Mouse (Mus musculus) hindbrain, postnatal 0 days (tissue): ENCODE measurements around the gene Fcgr2b. TPM values are rescaled to one million over a fixed set of nuclear protein-coding genes. Genes with fewer than 3 reads are reported as not detected.
"Not testable (repeated sequence)": the region's sequence is repeated elsewhere in the genome, so short reads cannot be mapped to it uniquely, and the experiment has no call there.

ENCODE experiments used
- ATAC-seq: fragments of 200-750 bp; cut with Nextera tagmentation; 2 replicates; pipeline ENCODE4 v1.8.0; 2017; ENCODE audit warnings: mild to moderate bottlenecking, moderate TSS enrichment, moderate library complexity
- DNase-seq: peaks from one replicate; pipeline ENCODE4 v3.0.0-alpha.2; 2015; ENCODE audit warnings: low spot score
- H3K27ac ChIP-seq: fragments of 300-500 bp; sonication (generic); 2 replicates; pipeline ENCODE4 v1.5.1; 2014; ENCODE audit warnings: mild to moderate bottlenecking
- H3K27me3 ChIP-seq: fragments of 300-500 bp; sonication (generic); 2 replicates; pipeline ENCODE4 v1.6.1; 2014; ENCODE audit warnings: low read length, mixed read lengths; ENCODE audit not compliant: insufficient read depth
- H3K36me3 ChIP-seq: fragments of 300-500 bp; sonication (generic); 2 replicates; pipeline ENCODE4 v1.6.1; 2014; ENCODE audit warnings: low read length, mixed read lengths; ENCODE audit not compliant: insufficient read depth
- H3K4me1 ChIP-seq: fragments of 300-500 bp; sonication (generic); 2 replicates; pipeline ENCODE4 v1.6.1; 2014; ENCODE audit warnings: antibody characterized with exemption, low read length, mixed read lengths; ENCODE audit not compliant: insufficient read depth
- H3K4me2 ChIP-seq: fragments of 300-500 bp; sonication (generic); 2 replicates; pipeline ENCODE4 v1.6.1; 2014; ENCODE audit warnings: low read depth, mild to moderate bottlenecking, low read length, moderate library complexity, mixed read lengths
- H3K4me3 ChIP-seq: fragments of 300-500 bp; sonication (generic); 2 replicates; pipeline ENCODE4 v1.5.1; 2014; ENCODE audit warnings: low read length
- H3K9ac ChIP-seq: fragments of 300-500 bp; sonication (generic); replicated peaks from 2 replicates; pipeline ENCODE4 v1.6.1; 2014; ENCODE audit warnings: mild to moderate bottlenecking, low read length, moderate library complexity, mixed read lengths
- H3K9me3 ChIP-seq: fragments of 300-500 bp; sonication (generic); 2 replicates; pipeline ENCODE4 v1.6.1; 2016; ENCODE audit warnings: low read length, mixed read lengths
- CTCF ChIP-seq: IDR thresholded peaks from 2 replicates; pipeline ENCODE4 v1.5.1; 2016; ENCODE audit warnings: antibody characterized with exemption, control low read depth, low read depth
- WGBS: fragments of 180-500 bp; shearing (Covaris S2); extraction: QIAGEN DNeasy Blood & Tissue Kit; methylation state at CpG from one replicate; pipeline ENCODE4 v1.1.7; 2014; 5-methylcytosine and 5-hydroxymethylcytosine counted together
- polyA plus RNA-seq: library from polyadenylated mRNA; unstranded; fragments of >200 nt; fragmentation: Nextera tagmentation; extraction: Ambion mirVana; gene quantifications from 2 replicates; pipeline ENCODE4 v1.2.1, GENCODE M21; 2015
- total RNA-seq: library from RNA; depleted of rRNA; stranded (reverse); fragments of >200 nt; gene quantifications from 2 replicates; pipeline ENCODE4 v1.2.3, GENCODE M21; 2014

Gene Fcgr2b
- total and polyA plus RNA-seq, 2 experiments from 2014 or later: 3.6 to 5.3 TPM

- H3K4me2 ChIP-seq: no peak overlapping the region
- H3K36me3 ChIP-seq: no peaks in the 10 kb centered on the region
- H3K27me3 ChIP-seq: no peaks in the 10 kb centered on the region
- H3K4me3 ChIP-seq: no peak overlapping the region
- H3K9ac ChIP-seq: no peak overlapping the region
- no peak for ATAC-seq
- TF ChIP-seq CTCF: no peak
- H3K27ac ChIP-seq: no peak overlapping the region
- 78% methylated on average over 4 of the region's 4 CpGs for WGBS
- H3K4me1 ChIP-seq: no peaks in the 10 kb centered on the region
- H3K9me3 ChIP-seq: no peaks in the 10 kb centered on the region
- no peak for DNase-seq
Measured at GRCm38 (mm10) chr1:170978601-170979000, 2.3 kb upstream of the Fcgr2b start.

DNA sequence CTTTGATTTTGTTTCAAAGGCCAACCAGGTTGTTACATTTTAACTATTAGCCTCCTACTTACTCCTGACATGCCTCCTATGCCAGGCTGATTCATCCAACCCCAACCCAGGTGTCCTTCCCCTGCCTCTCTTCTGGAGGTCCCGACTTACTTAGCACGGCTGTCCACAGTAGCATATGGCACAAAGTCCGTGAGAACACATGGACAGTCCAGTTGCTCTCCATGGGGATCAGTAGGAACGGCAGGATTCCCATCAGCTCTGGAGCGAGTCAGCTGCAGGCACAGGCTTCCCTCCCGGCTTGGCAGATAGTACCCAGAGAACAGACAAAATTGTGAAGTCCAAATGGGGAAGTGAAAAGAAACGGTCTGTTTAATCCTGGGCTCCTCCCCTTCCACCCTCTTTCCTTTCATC is 591 bp downstream of the Fcgr2b start:
- 55% methylated on average over 7 of the region's 7 CpGs for WGBS
- Histone ChIP-seq H3K4me1 (no peaks in the 10 kb centered on the region), H3K27me3 (no peaks in the 10 kb centered on the region), H3K36me3 (no peaks in the 10 kb centered on the region), H3K9ac (no peak overlapping the region), H3K9me3 (no peaks in the 10 kb centered on the region), H3K27ac (no peak overlapping the region), H3K4me3 (no peak overlapping the region), H3K4me2 (no peak overlapping the region)
- DNase-seq: no peak
- no peak for ATAC-seq
- no peak for TF ChIP-seq CTCF

DNA sequence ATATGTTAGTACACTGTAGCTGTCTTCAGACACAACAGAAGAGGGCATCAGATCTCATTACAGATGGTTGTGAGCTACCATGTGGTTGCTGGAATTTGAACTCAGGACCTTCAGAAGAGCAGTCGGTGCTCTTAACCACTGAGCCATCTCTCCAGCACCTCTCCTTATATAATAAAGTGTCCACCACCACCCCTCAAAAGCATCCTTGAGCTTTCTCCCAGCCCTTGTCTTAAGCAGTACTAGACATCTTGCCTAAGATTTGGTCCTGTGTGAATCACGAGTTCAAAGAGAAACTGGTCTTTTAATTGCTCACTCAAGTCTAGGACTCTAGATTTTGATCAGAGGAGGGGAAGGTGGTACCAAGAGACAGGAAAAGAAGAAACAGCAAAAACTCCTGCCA is 997 bp downstream of the Fcgr2b start:
- not testable (repeated sequence) for H3K9ac ChIP-seq, H3K27ac ChIP-seq, H3K27me3 ChIP-seq, H3K4me3 ChIP-seq, H3K4me2 ChIP-seq, H3K36me3 ChIP-seq, H3K4me1 ChIP-seq, H3K9me3 ChIP-seq, ATAC-seq, DNase-seq
- 83% methylated on average over 2 of the region's 2 CpGs for WGBS

GRCm38 (mm10) chr1:170974736-170975135 is 1.6 kb downstream of the Fcgr2b start:
- no peak overlapping the region for H3K4me3 ChIP-seq
- no peaks in the 10 kb centered on the region for H3K9me3 ChIP-seq
- H3K4me1 ChIP-seq: no peaks in the 10 kb centered on the region
- H3K9ac ChIP-seq: no peak overlapping the region
- no peaks in the 10 kb centered on the region for H3K27me3 ChIP-seq
- WGBS: 91% methylated on average over 2 of the region's 2 CpGs
- H3K36me3 ChIP-seq: no peaks in the 10 kb centered on the region
- ATAC-seq (no peak), DNase-seq (no peak)
- H3K4me2 ChIP-seq: no peak overlapping the region
- TF ChIP-seq CTCF: no peak
- H3K27ac ChIP-seq: no peak overlapping the region

DNA sequence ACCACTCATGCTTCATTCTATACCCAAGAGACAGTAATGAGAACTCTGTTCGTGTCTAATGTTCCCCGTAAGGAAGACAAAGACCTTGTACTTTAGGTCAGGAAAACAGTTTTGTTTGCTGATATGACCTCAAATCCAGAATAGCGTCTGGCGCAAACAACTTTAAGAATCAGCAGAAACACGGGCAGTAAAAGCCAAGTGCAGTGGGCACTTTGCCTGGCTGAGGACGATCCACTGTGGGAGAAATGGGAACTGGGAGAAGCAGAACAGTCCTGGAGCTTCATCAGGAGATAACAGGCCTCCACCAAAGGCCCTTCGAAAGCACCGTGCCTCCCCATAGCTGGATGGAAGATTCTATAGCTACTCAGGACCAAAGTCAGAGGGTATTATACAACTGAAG is 2.2 kb downstream of the Fcgr2b start:
- Histone ChIP-seq H3K27ac (no peak overlapping the region), H3K4me1 (no peaks in the 10 kb centered on the region), H3K27me3 (no peaks in the 10 kb centered on the region), H3K4me3 (no peak overlapping the region), H3K9ac (no peak overlapping the region), H3K9me3 (no peaks in the 10 kb centered on the region), H3K36me3 (no peaks in the 10 kb centered on the region), H3K4me2 (no peak overlapping the region)
- WGBS: 82% methylated on average over 8 of the region's 8 CpGs
- DNase-seq: no peak
- no peak for TF ChIP-seq CTCF
- no peak for ATAC-seq

- no peak overlapping the region for H3K4me2 ChIP-seq
- no peak overlapping the region for H3K4me3 ChIP-seq
- no peak overlapping the region for H3K27ac ChIP-seq
- H3K27me3 ChIP-seq: no peaks in the 10 kb centered on the region
- WGBS: 88% methylated on average over 4 of the region's 4 CpGs
- no peak overlapping the region for H3K9ac ChIP-seq
- no peak for TF ChIP-seq CTCF
- H3K4me1 ChIP-seq: no peaks in the 10 kb centered on the region
- ATAC-seq: no peak
- DNase-seq: no peak
- no peaks in the 10 kb centered on the region for H3K9me3 ChIP-seq
- H3K36me3 ChIP-seq: no peaks in the 10 kb centered on the region
Measured at GRCm38 (mm10) chr1:170972936-170973335, 3.4 kb downstream of the Fcgr2b start.

DNA sequence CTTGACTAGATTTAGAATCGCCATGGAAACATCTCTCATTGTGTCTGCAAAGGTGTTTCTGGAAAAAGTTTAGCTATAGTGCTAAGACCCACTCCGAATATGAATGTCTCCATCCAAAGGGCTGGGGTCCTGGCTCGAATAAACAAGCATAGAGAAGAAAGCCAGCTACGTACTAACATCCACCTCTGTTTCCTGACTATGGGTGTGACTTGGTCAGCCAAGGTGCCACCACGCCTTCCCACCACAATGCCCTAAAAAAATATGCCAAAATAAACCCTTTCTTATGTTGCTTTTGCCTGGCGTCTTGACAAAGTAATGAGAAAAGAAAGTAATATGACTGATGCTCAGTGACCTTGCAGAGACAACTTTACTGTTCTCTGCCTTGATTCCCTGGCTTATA is 3.9 kb downstream of the Fcgr2b start:
- Histone ChIP-seq H3K4me2 (no peak overlapping the region), H3K4me3 (no peak overlapping the region), H3K27me3 (no peaks in the 10 kb centered on the region), H3K4me1 (no peaks in the 10 kb centered on the region), H3K36me3 (no peaks in the 10 kb centered on the region), H3K9ac (no peak overlapping the region), H3K27ac (no peak overlapping the region), H3K9me3 (no peaks in the 10 kb centered on the region)
- DNase-seq: no peak
- ATAC-seq: no peak
- no peak for TF ChIP-seq CTCF
- WGBS: 85% methylated on average over 6 of the region's 6 CpGs
